Mouse (Mus musculus) embryonic facial prominence, embryonic 15.5 days (tissue): Measurements from ENCODE around the gene Pdzrn3. TPM values are rescaled to one million over a fixed set of nuclear protein-coding genes. Genes with fewer than 3 reads are reported as not detected.

ENCODE experiments used
- ATAC-seq: fragments of 200-750 bp; cut with Nextera tagmentation; 2 replicates; pipeline ENCODE4 v1.8.0; 2017; ENCODE audit warnings: low read depth, moderate TSS enrichment; ENCODE audit not compliant: insufficient number of reproducible peaks, low FRiP score, low TSS enrichment
- H3K27ac ChIP-seq: fragments of 300-500 bp; sonication (generic); replicated peaks from 2 replicates; pipeline ENCODE4 v1.5.1; 2015; ENCODE audit warnings: mild to moderate bottlenecking, inconsistent platforms
- H3K27me3 ChIP-seq: fragments of 300-500 bp; sonication (generic); 2 replicates; pipeline ENCODE4 v1.6.1; 2015; ENCODE audit warnings: inconsistent platforms
- H3K36me3 ChIP-seq: fragments of 300-500 bp; sonication (generic); 2 replicates; pipeline ENCODE4 v1.6.1; 2015; ENCODE audit warnings: mild to moderate bottlenecking, inconsistent platforms
- H3K4me1 ChIP-seq: fragments of 300-500 bp; sonication (generic); 2 replicates; pipeline ENCODE4 v1.6.1; 2015; ENCODE audit warnings: inconsistent platforms
- H3K4me2 ChIP-seq: fragments of 300-500 bp; sonication (generic); replicated peaks from 2 replicates; pipeline ENCODE4 v1.6.1; 2015; ENCODE audit warnings: mild to moderate bottlenecking, inconsistent platforms
- H3K4me3 ChIP-seq: fragments of 300-500 bp; sonication (generic); replicated peaks from 2 replicates; pipeline ENCODE4 v1.5.1; 2015; ENCODE audit warnings: mild to moderate bottlenecking, inconsistent platforms
- H3K9ac ChIP-seq: fragments of 300-500 bp; sonication (generic); 2 replicates; pipeline ENCODE4 v1.6.1; 2015; ENCODE audit warnings: inconsistent platforms
- H3K9me3 ChIP-seq: fragments of 300-500 bp; sonication (generic); replicated peaks from 2 replicates; pipeline ENCODE4 v1.6.1; 2016; ENCODE audit warnings: inconsistent platforms
- WGBS: fragments of 180-500 bp; shearing (Covaris S2); methylation state at CpG from one replicate; pipeline ENCODE4 v1.1.7; 2015; 5-methylcytosine and 5-hydroxymethylcytosine counted together
- polyA plus RNA-seq: library from polyadenylated mRNA; unstranded; fragments of >200 nt; fragmentation: Nextera tagmentation; extraction: Ambion mirVana; gene quantifications from 2 replicates; pipeline ENCODE4 v1.2.1, GENCODE M21; 2015

Pdzrn3 gene
- polyA plus RNA-seq, 1 experiment from 2014 or later: 17.0 TPM

GRCm38 (mm10) chr6:101303959-101304738, 73.5 kb downstream of the Pdzrn3 start:
- no peak for ATAC-seq
- H3K27me3 ChIP-seq: no peaks in the 10 kb centered on the region
- 90% methylated on average over 11 of the region's 11 CpGs for whole genome bisulfite sequencing
- no peak overlapping the region for H3K4me3 ChIP-seq
- H3K4me2 ChIP-seq: no peak overlapping the region
- 0 out of 2 replicates have a peak, but pooled peaks cover 4% of the 10 kb centered on the region for H3K36me3 ChIP-seq
- peaks cover 39% of the 10 kb centered on the region for H3K4me1 ChIP-seq
- H3K27ac ChIP-seq: no peak overlapping the region
- H3K9me3 ChIP-seq: no peaks in the 10 kb centered on the region
- no peak overlapping the region for H3K9ac ChIP-seq

GRCm38 (mm10) chr6:101303501-101303900, 74.2 kb downstream of the Pdzrn3 start:
- 82% methylated on average over 1 of the region's 1 CpGs for WGBS
- Histone ChIP-seq H3K4me1 (peaks cover 36% of the 10 kb centered on the region), H3K27me3 (no peaks in the 10 kb centered on the region), H3K9ac (no peak overlapping the region), H3K4me3 (no peak overlapping the region), H3K27ac (no peak overlapping the region), H3K9me3 (no peaks in the 10 kb centered on the region), H3K4me2 (no peak overlapping the region), H3K36me3 (0 out of 2 replicates have a peak, but pooled peaks cover 4% of the 10 kb centered on the region)
- ATAC-seq: no peak

- Histone ChIP-seq H3K4me2 (no peak overlapping the region), H3K9me3 (no peaks in the 10 kb centered on the region), H3K27me3 (no peaks in the 10 kb centered on the region), H3K36me3 (0 out of 2 replicates have a peak, but pooled peaks cover 4% of the 10 kb centered on the region), H3K4me1 (peaks cover 31% of the 10 kb centered on the region), H3K4me3 (no peak overlapping the region), H3K27ac (no peak overlapping the region), H3K9ac (no peak overlapping the region)
- ATAC-seq: no peak
- WGBS: 83% methylated on average over 8 of the region's 8 CpGs
Measured at GRCm38 (mm10) chr6:101301154-101301553, 76.5 kb downstream of the Pdzrn3 start.

GRCm38 (mm10) chr6:101299434-101299833, 78.3 kb downstream of the Pdzrn3 start:
- Histone ChIP-seq H3K36me3 (0 out of 2 replicates have a peak, but pooled peaks cover 1% of the 10 kb centered on the region), H3K27ac (no peak overlapping the region), H3K9ac (no peak overlapping the region), H3K4me2 (no peak overlapping the region), H3K27me3 (no peaks in the 10 kb centered on the region), H3K4me3 (no peak overlapping the region), H3K9me3 (no peaks in the 10 kb centered on the region), H3K4me1 (peaks cover 35% of the 10 kb centered on the region)
- no peak for ATAC-seq
- WGBS: 88% methylated on average over 2 of the region's 2 CpGs

- Histone ChIP-seq H3K27ac (no peak overlapping the region), H3K36me3 (no peaks in the 10 kb centered on the region), H3K27me3 (no peaks in the 10 kb centered on the region), H3K4me3 (no peak overlapping the region), H3K4me2 (no peak overlapping the region), H3K9ac (no peak overlapping the region), H3K9me3 (no peaks in the 10 kb centered on the region), H3K4me1 (peaks cover 47% of the 10 kb centered on the region)
- WGBS: 80% methylated on average over 15 of the region's 15 CpGs
- ATAC-seq: no peak
Measured at GRCm38 (mm10) chr6:101297563-101298520, 79.9 kb downstream of the Pdzrn3 start.

GRCm38 (mm10) chr6:101296997-101297396, 80.7 kb downstream of the Pdzrn3 start:
- no peak for ATAC-seq
- peaks cover 49% of the 10 kb centered on the region for H3K4me1 ChIP-seq

GRCm38 (mm10) chr6:101296280-101296679, 81.4 kb downstream of the Pdzrn3 start:
- Histone ChIP-seq H3K4me1 (peaks cover 51% of the 10 kb centered on the region), H3K4me2 (no peak overlapping the region), H3K27ac (peak overlapping the region; percentile 85), H3K36me3 (no peaks in the 10 kb centered on the region), H3K9ac (no peak overlapping the region), H3K27me3 (no peaks in the 10 kb centered on the region), H3K4me3 (no peak overlapping the region), H3K9me3 (no peaks in the 10 kb centered on the region)
- 35% methylated on average over 8 of the region's 8 CpGs for WGBS
- ATAC-seq: peak; percentile 74

More at GRCm38 (mm10) chr6:101296997-101297396, 80.7 kb downstream of the Pdzrn3 start:
- 51% methylated on average over 8 of the region's 8 CpGs for WGBS
- no peaks in the 10 kb centered on the region for H3K9me3 ChIP-seq
- H3K4me3 ChIP-seq: no peak overlapping the region
- H3K4me2 ChIP-seq: no peak overlapping the region
- H3K27ac ChIP-seq: peak overlapping the region; percentile 85
- H3K9ac ChIP-seq: no peak overlapping the region
- no peaks in the 10 kb centered on the region for H3K27me3 ChIP-seq
- no peaks in the 10 kb centered on the region for H3K36me3 ChIP-seq

GRCm38 (mm10) chr6:101293036-101293572, 84.6 kb downstream of the Pdzrn3 start:
- Histone ChIP-seq H3K9ac (no peak overlapping the region), H3K9me3 (no peaks in the 10 kb centered on the region)

GRCm38 (mm10) chr6:101291944-101292343, 85.8 kb downstream of the Pdzrn3 start:
- WGBS: 47% methylated on average over 2 of the region's 2 CpGs
- no peak overlapping the region for H3K4me3 ChIP-seq
- no peaks in the 10 kb centered on the region for H3K27me3 ChIP-seq
- H3K36me3 ChIP-seq: no peaks in the 10 kb centered on the region
- ATAC-seq: no peak
- H3K9me3 ChIP-seq: no peaks in the 10 kb centered on the region
- H3K9ac ChIP-seq: no peak overlapping the region
- H3K27ac ChIP-seq: no peak overlapping the region
- H3K4me1 ChIP-seq: peaks cover 69% of the 10 kb centered on the region
- no peak overlapping the region for H3K4me2 ChIP-seq

More at GRCm38 (mm10) chr6:101293036-101293572, 84.6 kb downstream of the Pdzrn3 start:
- no peak for ATAC-seq
- 0 out of 2 replicates have a peak overlapping the region, but pooled peaks have one; percentile 28 for H3K27ac ChIP-seq
- H3K27me3 ChIP-seq: no peaks in the 10 kb centered on the region
- no peaks in the 10 kb centered on the region for H3K36me3 ChIP-seq
- H3K4me2 ChIP-seq: no peak overlapping the region
- WGBS: 48% methylated on average over 12 of the region's 12 CpGs
- no peak overlapping the region for H3K4me3 ChIP-seq
- H3K4me1 ChIP-seq: peaks cover 77% of the 10 kb centered on the region

GRCm38 (mm10) chr6:101290160-101290559, 87.5 kb downstream of the Pdzrn3 start:
- no peak for ATAC-seq
- H3K27ac ChIP-seq: peak overlapping the region; percentile 29; the same call in 1 of the 2 replicates
- H3K9ac ChIP-seq: no peak overlapping the region
- no peak overlapping the region for H3K4me3 ChIP-seq
- no peaks in the 10 kb centered on the region for H3K9me3 ChIP-seq
- no peaks in the 10 kb centered on the region for H3K36me3 ChIP-seq
- H3K4me2 ChIP-seq: no peak overlapping the region
- H3K27me3 ChIP-seq: no peaks in the 10 kb centered on the region
- 31% methylated on average over 2 of the region's 2 CpGs for WGBS
- peaks cover 54% of the 10 kb centered on the region for H3K4me1 ChIP-seq

GRCm38 (mm10) chr6:101289428-101289827, 88.3 kb downstream of the Pdzrn3 start:
- Histone ChIP-seq H3K27me3 (no peaks in the 10 kb centered on the region), H3K36me3 (no peaks in the 10 kb centered on the region), H3K9ac (no peak overlapping the region), H3K4me3 (no peak overlapping the region), H3K4me2 (no peak overlapping the region), H3K27ac (peak overlapping the region; percentile 29; the same call in 1 of the 2 replicates), H3K4me1 (peaks cover 54% of the 10 kb centered on the region), H3K9me3 (no peaks in the 10 kb centered on the region)
- WGBS: 43% methylated on average over 4 of the region's 4 CpGs
- no peak for ATAC-seq
